Mouse (Mus musculus) CH12.LX (cell line): ENCODE measurements around the gene Adipor1.

Source experiments
- CTCF ChIP-seq, 2 experiments: IDR thresholded peaks in 1 of 2; conservative IDR thresholded peaks in 1 of 2; 2 replicates each; pipeline ENCODE4 v1.5.1; 2011 to 2012; ENCODE audit warnings: low read depth in 2 of 2, low read length in 2 of 2, improper control_type of control experiment in 1 of 2, inconsistent platforms in 1 of 2, mild to moderate bottlenecking in 1 of 2, moderate library complexity in 1 of 2
- GABPA ChIP-seq: IDR thresholded peaks from 2 replicates; pipeline ENCODE4 v1.6.1; 2012; ENCODE audit warnings: low read depth, low read length, improper control_type of control experiment, inconsistent platforms; ENCODE audit not compliant: insufficient replicate concordance
- KAT2A ChIP-seq: IDR thresholded peaks from 2 replicates; pipeline ENCODE4 v1.6.1; 2012; ENCODE audit warnings: low read length, improper control_type of control experiment, inconsistent platforms; ENCODE audit not compliant: insufficient replicate concordance
- MAFK ChIP-seq: IDR thresholded peaks from 2 replicates; pipeline ENCODE4 v1.6.1; 2011; ENCODE audit warnings: low read length, improper control_type of control experiment; ENCODE audit not compliant: insufficient replicate concordance
- POLR2A ChIP-seq: IDR thresholded peaks from 2 replicates; pipeline ENCODE4 v1.6.1; 2011; ENCODE audit warnings: low read depth, mild to moderate bottlenecking, improper control_type of control experiment, low read length
- UBTF ChIP-seq: IDR thresholded peaks from 2 replicates; pipeline ENCODE4 v1.6.1; 2012; ENCODE audit warnings: low read depth, mild to moderate bottlenecking, inconsistent platforms, low read length, improper control_type of control experiment, moderate library complexity
- ZNF384 ChIP-seq: IDR thresholded peaks from 2 replicates; pipeline ENCODE4 v1.6.1; 2012; ENCODE audit warnings: low read depth, low read length, improper control_type of control experiment, inconsistent platforms

DNA sequence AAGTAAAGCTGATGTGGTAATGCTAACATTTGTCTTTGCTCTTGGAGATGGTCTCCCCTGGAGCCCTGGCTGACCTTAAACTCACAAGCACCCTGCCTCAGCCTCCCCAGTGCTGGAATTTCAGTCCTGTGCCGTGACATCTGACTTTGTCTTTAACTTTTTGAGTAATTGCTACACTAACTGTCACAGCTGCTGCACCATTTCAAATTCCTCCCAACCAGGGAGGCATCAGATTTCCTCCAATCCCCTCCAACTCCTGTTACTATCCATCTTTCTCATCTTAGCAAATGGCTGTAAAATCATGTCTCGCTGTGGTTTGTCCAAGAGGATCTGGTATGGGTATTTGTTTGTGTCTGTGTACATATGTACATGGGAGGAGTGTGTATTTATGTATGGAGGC, 41.1 kb upstream of the Adipor1 start:
- TF ChIP-seq KAT2A: no peak
- no peak for TF ChIP-seq UBTF
- no peak for TF ChIP-seq ZNF384
- no peak for TF ChIP-seq GABPA
- no peak for TF ChIP-seq CTCF (conservative IDR thresholded peaks at IDR 0.05 in 1 of 2, IDR thresholded peaks at IDR 0.05 in 1 of 2; ENCODE audit: low read depth in 2 of 2, low read length in 2 of 2)
- no peak for TF ChIP-seq MAFK
- TF ChIP-seq POLR2A: no peak
